ENCODE assay signal across 14 mouse cellular contexts in the genomic region with DNA sequence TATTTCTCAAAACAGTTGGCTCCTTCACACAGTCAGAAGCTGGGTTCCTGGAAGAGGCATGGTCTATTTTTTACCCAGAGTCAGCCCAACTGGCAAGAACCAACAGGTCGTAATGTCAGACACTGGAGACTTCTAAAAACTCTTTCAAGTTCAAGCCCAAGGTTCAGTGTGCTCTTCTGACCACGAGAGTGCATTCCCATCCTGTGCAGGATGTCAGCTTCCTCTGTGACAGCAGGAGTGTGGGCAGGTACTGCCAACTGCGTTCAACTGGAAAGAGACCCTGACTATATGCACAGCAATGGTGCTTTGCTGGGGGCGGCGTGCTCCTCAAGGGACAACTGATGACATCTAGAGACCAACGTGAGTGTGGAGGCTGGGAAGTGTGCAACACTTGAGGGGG.
DNase-seq lines count a peak whose midpoint lies in the region.
"Had no signal": no experiment of that assay in that cellular context is flagged by ENCODE, and none has a peak within 500 bp of the region (broad histone marks: within the 10 kb centered on the region; RNA-seq: fewer than 3 reads in every experiment).

No protein-coding gene starts in this region.

- DNase-seq in gastrocnemius, postnatal 25 days = peak; percentile 9
- no peak for DNase-seq in gastrocnemius, postnatal 14 days
- peak; percentile 35 for DNase-seq in layer of hippocampus, adult 9-11 months
- DNase-seq in layer of hippocampus, postnatal 25 days (ENCODE audit: extremely low spot score in 1 of 2, low spot score in 1 of 2) = no peak
- peak; percentile 11 for DNase-seq in retina, postnatal 1 day
- DNase-seq in retina, embryonic 14.5 days (ENCODE audit: low spot score) = no peak
- no peak for DNase-seq in kidney, postnatal 25 days
- DNase-seq: B cell, adult 2 months; cerebellum, adult 11 months; kidney, postnatal 36 days; lung, embryonic 14.5 days; right cerebral cortex, postnatal 14 days; thymus, adult 18-20 months; thymus, postnatal 36 days had no signal

- intact Hi-C loops in gastrocnemius, postnatal 14 days (cut with DNase I; ENCODE audit: low total_unique reads) = no loop called here

Comparison
In these comparisons a context has a peak if more than half of its experiments do, and no peak if none do; other contexts are left out.
1. DNase-seq: peak in gastrocnemius, postnatal 25 days (single experiment), layer of hippocampus, adult 9-11 months (single experiment) and retina, postnatal 1 day (single experiment); none in gastrocnemius, postnatal 14 days (single experiment), layer of hippocampus, postnatal 25 days (0 of 2), retina, embryonic 14.5 days (single experiment) and kidney, postnatal 25 days (0 of 2).